ENCODE assay signal across 9 mouse cellular contexts in the genomic region with DNA sequence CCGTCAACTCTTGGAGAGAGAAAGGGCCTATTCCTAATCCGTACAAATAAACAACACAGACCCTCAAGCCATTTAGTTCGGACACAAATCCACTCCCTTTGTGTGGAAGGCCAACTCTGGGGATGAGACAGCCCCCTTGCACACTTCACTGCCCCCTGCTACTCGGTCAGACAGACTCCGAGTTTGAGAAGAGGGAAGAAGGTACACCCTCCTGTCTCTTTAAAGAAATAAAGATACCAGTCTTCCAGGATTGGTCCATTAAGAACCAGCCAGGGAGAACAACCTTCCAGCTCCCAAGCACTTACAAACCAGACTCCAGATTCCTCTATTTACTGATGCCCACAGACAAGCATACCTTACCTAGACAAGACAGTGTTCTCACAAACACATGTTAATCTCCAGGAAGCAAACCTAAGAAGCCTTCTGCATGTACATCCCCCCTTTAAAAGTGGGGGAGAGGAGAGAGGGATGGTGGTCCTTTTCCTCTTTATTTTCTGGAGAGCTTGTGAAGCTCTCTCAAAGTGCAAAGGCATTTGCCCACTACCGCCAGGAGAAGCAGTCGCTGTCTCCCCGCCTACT.
A peak's percentile ranks its signal among the peaks of the same experiment; 100 is the strongest.
DNase-seq lines count a peak whose midpoint lies in the region; ATAC-seq and TF ChIP-seq lines count a peak whose summit lies in the region.
"Had no signal": no experiment of that assay in that cellular context is flagged by ENCODE, and none has a peak within 500 bp of the region (broad histone marks: within the 10 kb centered on the region; RNA-seq: fewer than 3 reads in every experiment).

No protein-coding gene starts in this region.

- H3K4me2 ChIP-seq in lung, embryonic 15.5 days = peak overlapping the region; percentile 49
- peak overlapping the region; percentile 74 for H3K4me2 ChIP-seq in embryonic facial prominence, embryonic 13.5 days
- peak overlapping the region; percentile 32; the same call in 1 of the 2 replicates for H3K4me2 ChIP-seq in intestine, postnatal 0 days (replicated peaks; ENCODE audit: low read depth)
- peak overlapping the region; percentile 73 for H3K4me2 ChIP-seq in neural tube, embryonic 13.5 days
- H3K4me2 ChIP-seq: liver, embryonic 13.5 days had no signal

- no peak overlapping the region for H3K9ac ChIP-seq in lung, embryonic 15.5 days
- H3K9ac ChIP-seq in embryonic facial prominence, embryonic 13.5 days = peak overlapping the region; percentile 70
- no peak overlapping the region for H3K9ac ChIP-seq in intestine, postnatal 0 days (ENCODE audit: low read depth, low read length)
- H3K9ac ChIP-seq in neural tube, embryonic 13.5 days = peak overlapping the region; percentile 90
- H3K9ac ChIP-seq: liver, embryonic 13.5 days had no signal

- H3K4me1 ChIP-seq in lung, embryonic 15.5 days = peaks cover 19% of the 10 kb centered on the region
- H3K4me1 ChIP-seq in embryonic facial prominence, embryonic 13.5 days = peaks cover 30% of the 10 kb centered on the region
- 0 out of 2 replicates have a peak, but pooled peaks cover 3% of the 10 kb centered on the region for H3K4me1 ChIP-seq in intestine, postnatal 0 days (replicated peaks; ENCODE audit: control insufficient read depth, insufficient read depth, low read length)
- peaks cover 56% of the 10 kb centered on the region for H3K4me1 ChIP-seq in neural tube, embryonic 13.5 days (replicated peaks)
- H3K4me1 ChIP-seq: liver, embryonic 13.5 days had no signal

- no peak for DNase-seq in lung, postnatal 36 days
- no peak for DNase-seq in T-cell, adult 2 months (ENCODE audit: low spot score)
- no peak for DNase-seq in thymus, postnatal 25 days
- no peak for DNase-seq in kidney, postnatal 14 days
- DNase-seq: liver, embryonic 13.5 days had no signal

- 0 out of 2 replicates have a peak overlapping the region, but pooled peaks have one; percentile 23 for H3K27ac ChIP-seq in lung, embryonic 15.5 days
- H3K27ac ChIP-seq in embryonic facial prominence, embryonic 13.5 days = peak overlapping the region; percentile 92
- H3K27ac ChIP-seq in intestine, postnatal 0 days (ENCODE audit: low read depth, low read length) = peak overlapping the region; percentile 46; the same call in 1 of the 2 replicates
- H3K27ac ChIP-seq in neural tube, embryonic 13.5 days (replicated peaks) = peak overlapping the region; percentile 98
- H3K27ac ChIP-seq: liver, embryonic 13.5 days had no signal

- H3K36me3 ChIP-seq in lung, embryonic 15.5 days = no peaks in the 10 kb centered on the region
- H3K36me3 ChIP-seq in embryonic facial prominence, embryonic 13.5 days = no peaks in the 10 kb centered on the region
- no peaks in the 10 kb centered on the region for H3K36me3 ChIP-seq in intestine, postnatal 0 days (ENCODE audit: control insufficient read depth, insufficient read depth)
- H3K36me3 ChIP-seq in neural tube, embryonic 13.5 days = no peaks in the 10 kb centered on the region
- H3K36me3 ChIP-seq: liver, embryonic 13.5 days had no signal

- no peaks in the 10 kb centered on the region for H3K9me3 ChIP-seq in lung, embryonic 15.5 days
- H3K9me3 ChIP-seq in embryonic facial prominence, embryonic 13.5 days = no peaks in the 10 kb centered on the region
- H3K9me3 ChIP-seq in intestine, postnatal 0 days (ENCODE audit: control insufficient read depth) = no peaks in the 10 kb centered on the region
- H3K9me3 ChIP-seq in neural tube, embryonic 13.5 days = no peaks in the 10 kb centered on the region
- H3K9me3 ChIP-seq: liver, embryonic 13.5 days had no signal

- TF ChIP-seq CTCF in intestine, postnatal 0 days (IDR thresholded peaks at IDR 0.05; ENCODE audit: low read depth) = no peak

- H3K4me3 ChIP-seq in lung, embryonic 15.5 days = peak overlapping the region; percentile 25
- peak overlapping the region; percentile 43 for H3K4me3 ChIP-seq in embryonic facial prominence, embryonic 13.5 days
- no peak overlapping the region for H3K4me3 ChIP-seq in intestine, postnatal 0 days (ENCODE audit: low read depth, low read length)
- peak overlapping the region; percentile 58 for H3K4me3 ChIP-seq in neural tube, embryonic 13.5 days
- H3K4me3 ChIP-seq: liver, embryonic 13.5 days had no signal

- no peak for ATAC-seq in lung, embryonic 15.5 days (ENCODE audit: borderline replicate concordance, extremely low read depth, low FRiP score, low TSS enrichment)
- no peak for ATAC-seq in embryonic facial prominence, embryonic 13.5 days (ENCODE audit: insufficient number of reproducible peaks, insufficient read depth, low FRiP score, low TSS enrichment, low read depth)
- no peak for ATAC-seq in intestine, postnatal 0 days
- ATAC-seq in neural tube, embryonic 13.5 days (ENCODE audit: low read depth) = peak; percentile 56

- H3K27me3 ChIP-seq in lung, embryonic 15.5 days = no peaks in the 10 kb centered on the region
- no peaks in the 10 kb centered on the region for H3K27me3 ChIP-seq in embryonic facial prominence, embryonic 13.5 days
- H3K27me3 ChIP-seq in intestine, postnatal 0 days (replicated peaks; ENCODE audit: control insufficient read depth, insufficient read depth, low read length) = no peaks in the 10 kb centered on the region
- no peaks in the 10 kb centered on the region for H3K27me3 ChIP-seq in neural tube, embryonic 13.5 days

- 28% methylated on average over 8 of the region's 8 CpGs for WGBS in lung, embryonic 15.5 days
- WGBS in embryonic facial prominence, embryonic 13.5 days = 11% methylated on average over 8 of the region's 8 CpGs
- WGBS in intestine, postnatal 0 days = 58% methylated on average over 8 of the region's 8 CpGs
- WGBS in neural tube, embryonic 13.5 days = 4% methylated on average over 8 of the region's 8 CpGs

Comparison
In these comparisons a context has a peak if more than half of its experiments do, and no peak if none do; other contexts are left out.
1. H3K27ac ChIP-seq: peak in every context shown above with its lines; median percentile 98 in neural tube, embryonic 13.5 days; 92 in embryonic facial prominence, embryonic 13.5 days; 46 in intestine, postnatal 0 days; 23 in lung, embryonic 15.5 days.
2. H3K9ac ChIP-seq: peak in embryonic facial prominence, embryonic 13.5 days (single experiment) and neural tube, embryonic 13.5 days (single experiment); none in lung, embryonic 15.5 days (single experiment) and intestine, postnatal 0 days (single experiment).
3. Peak in every context shown above with its lines, with median percentiles within 50 percentile points of each other: H3K4me2 ChIP-seq.